Mouse (Mus musculus): ENCODE measurements around the gene Ces3a. TPM values are rescaled to one million over a fixed set of nuclear protein-coding genes. Genes with fewer than 3 reads are reported as not detected.
A peak's percentile ranks its signal among the peaks of the same experiment; 100 is the strongest.
"Not testable (repeated sequence)": the region's sequence is repeated elsewhere in the genome, so short reads cannot be mapped to it uniquely, and the experiment has no call there.

Ces3a gene
- not detected in 2 replicates for total RNA-seq (2017)

- no peak for ATAC-seq (replicated peaks in 1 of 2; ENCODE audit: insufficient read depth in 1 of 2, low FRiP score in 2 of 2, low TSS enrichment in 1 of 2, low read depth in 1 of 2, poor library complexity in 2 of 2, severe bottlenecking in 2 of 2)
These were observed at the start of gene Ces3a for GRCm38 (mm10) chr8:105048371-105048854. Ces3a (plus strand) TSS chr8:105048601.

- no peak for ATAC-seq (replicated peaks in 1 of 2; ENCODE audit: insufficient read depth in 1 of 2, low FRiP score in 2 of 2, low TSS enrichment in 1 of 2, low read depth in 1 of 2, poor library complexity in 2 of 2, severe bottlenecking in 2 of 2)
These were observed 49.2 kb upstream of the Ces3a start for GRCm38 (mm10) chr8:104999183-104999582.

GRCm38 (mm10) chr8:105000586-105000985 lies 47.8 kb upstream of the Ces3a start, which contains the start of gene Ces2h:
Ces2h (plus strand) TSS chr8:105000853.
- no peak for ATAC-seq (replicated peaks in 1 of 2; ENCODE audit: insufficient read depth in 1 of 2, low FRiP score in 2 of 2, low TSS enrichment in 1 of 2, low read depth in 1 of 2, poor library complexity in 2 of 2, severe bottlenecking in 2 of 2)

GRCm38 (mm10) chr8:105010000-105010399 lies 38.4 kb upstream of the Ces3a start:
- ATAC-seq (replicated peaks in 1 of 2; ENCODE audit: insufficient read depth in 1 of 2, low FRiP score in 2 of 2, low TSS enrichment in 1 of 2, low read depth in 1 of 2, poor library complexity in 2 of 2, severe bottlenecking in 2 of 2) = no peak

GRCm38 (mm10) chr8:105011136-105011535 lies 37.3 kb upstream of the Ces3a start:
- ATAC-seq (replicated peaks in 1 of 2; ENCODE audit: insufficient read depth in 1 of 2, low FRiP score in 2 of 2, low TSS enrichment in 1 of 2, low read depth in 1 of 2, poor library complexity in 2 of 2, severe bottlenecking in 2 of 2) = no peak

GRCm38 (mm10) chr8:105014391-105014790 lies 34.0 kb upstream of the Ces3a start:
- no peak for ATAC-seq (replicated peaks in 1 of 2; ENCODE audit: insufficient read depth in 1 of 2, low FRiP score in 2 of 2, low TSS enrichment in 1 of 2, low read depth in 1 of 2, poor library complexity in 2 of 2, severe bottlenecking in 2 of 2)

GRCm38 (mm10) chr8:105021954-105022353 lies 26.4 kb upstream of the Ces3a start:
- no peak for ATAC-seq (replicated peaks in 1 of 2; ENCODE audit: insufficient read depth in 1 of 2, low FRiP score in 2 of 2, low TSS enrichment in 1 of 2, low read depth in 1 of 2, poor library complexity in 2 of 2, severe bottlenecking in 2 of 2)

- no peak for ATAC-seq (replicated peaks in 1 of 2; ENCODE audit: insufficient read depth in 1 of 2, low FRiP score in 2 of 2, low TSS enrichment in 1 of 2, low read depth in 1 of 2, poor library complexity in 2 of 2, severe bottlenecking in 2 of 2)
These were observed 25.3 kb upstream of the Ces3a start for GRCm38 (mm10) chr8:105023087-105023486.

GRCm38 (mm10) chr8:105025050-105025449 lies 23.4 kb upstream of the Ces3a start:
- ATAC-seq (replicated peaks in 1 of 2; ENCODE audit: insufficient read depth in 1 of 2, low FRiP score in 2 of 2, low TSS enrichment in 1 of 2, low read depth in 1 of 2, poor library complexity in 2 of 2, severe bottlenecking in 2 of 2) = no peak; a peak in 1 of 4 replicates

GRCm38 (mm10) chr8:105043510-105043909 lies 4.9 kb upstream of the Ces3a start:
- ATAC-seq (replicated peaks in 1 of 2; ENCODE audit: insufficient read depth in 1 of 2, low FRiP score in 2 of 2, low TSS enrichment in 1 of 2, low read depth in 1 of 2, poor library complexity in 2 of 2, severe bottlenecking in 2 of 2) = no peak

- ATAC-seq (replicated peaks in 1 of 2; ENCODE audit: insufficient read depth in 1 of 2, low FRiP score in 2 of 2, low TSS enrichment in 1 of 2, low read depth in 1 of 2, poor library complexity in 2 of 2, severe bottlenecking in 2 of 2) = no peak
These were observed 2.5 kb upstream of the Ces3a start for GRCm38 (mm10) chr8:105045824-105046401.

- ATAC-seq (replicated peaks in 1 of 2; ENCODE audit: insufficient read depth in 1 of 2, low FRiP score in 2 of 2, low TSS enrichment in 1 of 2, low read depth in 1 of 2, poor library complexity in 2 of 2, severe bottlenecking in 2 of 2) = no peak
These were observed 7.8 kb downstream of the Ces3a start for GRCm38 (mm10) chr8:105056211-105056610.

- no peak for ATAC-seq (replicated peaks in 1 of 2; ENCODE audit: insufficient read depth in 1 of 2, low FRiP score in 2 of 2, low TSS enrichment in 1 of 2, low read depth in 1 of 2, poor library complexity in 2 of 2, severe bottlenecking in 2 of 2)
These were observed 11.7 kb downstream of the Ces3a start for GRCm38 (mm10) chr8:105060056-105060455.

- 0 out of 4 replicates have a peak, but pooled peaks of 1 of the 2 experiments have one; percentile 4 for ATAC-seq (replicated peaks in 1 of 2; ENCODE audit: insufficient read depth in 1 of 2, low FRiP score in 2 of 2, low TSS enrichment in 1 of 2, low read depth in 1 of 2, poor library complexity in 2 of 2, severe bottlenecking in 2 of 2)
These were observed 18.4 kb downstream of the Ces3a start for GRCm38 (mm10) chr8:105066761-105067160.

GRCm38 (mm10) chr8:105067905-105068304 lies 19.5 kb downstream of the Ces3a start:
- ATAC-seq (replicated peaks in 1 of 2; ENCODE audit: insufficient read depth in 1 of 2, low FRiP score in 2 of 2, low TSS enrichment in 1 of 2, low read depth in 1 of 2, poor library complexity in 2 of 2, severe bottlenecking in 2 of 2) = not testable (repeated sequence)

- no peak for ATAC-seq (replicated peaks in 1 of 2; ENCODE audit: insufficient read depth in 1 of 2, low FRiP score in 2 of 2, low TSS enrichment in 1 of 2, low read depth in 1 of 2, poor library complexity in 2 of 2, severe bottlenecking in 2 of 2)
These were observed 20.6 kb downstream of the Ces3a start for GRCm38 (mm10) chr8:105068971-105069370.

- ATAC-seq (replicated peaks in 1 of 2; ENCODE audit: insufficient read depth in 1 of 2, low FRiP score in 2 of 2, low TSS enrichment in 1 of 2, low read depth in 1 of 2, poor library complexity in 2 of 2, severe bottlenecking in 2 of 2) = no peak
These were observed 28.2 kb downstream of the Ces3a start for GRCm38 (mm10) chr8:105076601-105077000.

- no peak for ATAC-seq (replicated peaks in 1 of 2; ENCODE audit: insufficient read depth in 1 of 2, low FRiP score in 2 of 2, low TSS enrichment in 1 of 2, low read depth in 1 of 2, poor library complexity in 2 of 2, severe bottlenecking in 2 of 2)
These were observed 28.7 kb downstream of the Ces3a start for GRCm38 (mm10) chr8:105077071-105077470.

GRCm38 (mm10) chr8:105078591-105078990 lies 30.2 kb downstream of the Ces3a start:
- no peak for ATAC-seq (replicated peaks in 1 of 2; ENCODE audit: insufficient read depth in 1 of 2, low FRiP score in 2 of 2, low TSS enrichment in 1 of 2, low read depth in 1 of 2, poor library complexity in 2 of 2, severe bottlenecking in 2 of 2)
